Mouse (Mus musculus) left cerebral cortex, postnatal 25 days (tissue): ENCODE results near the gene Anxa9. TPM values are rescaled to one million over a fixed set of nuclear protein-coding genes. Genes with fewer than 3 reads are reported as not detected.

Source experiments
- DNase-seq, 2 experiments: peaks; one replicate each; pipeline ENCODE4 v3.0.0; 2022; ENCODE audit warnings: low spot score in 2 of 2, mixed read lengths in 1 of 2
- intact Hi-C: fragments of 180-260 bp; cut with DNase I; formaldehyde crosslinking; loops from one replicate; pipeline ENCODE4 v1.15.1; 2025
- total RNA-seq, 2 experiments: library from RNA; stranded (reverse); gene quantifications; 2 replicates each; pipeline ENCODE4 v1.2.3; 2021

Gene Anxa9
- total RNA-seq, 2 experiments from 2014 or later, result 0.57 to 0.78 TPM

DNA sequence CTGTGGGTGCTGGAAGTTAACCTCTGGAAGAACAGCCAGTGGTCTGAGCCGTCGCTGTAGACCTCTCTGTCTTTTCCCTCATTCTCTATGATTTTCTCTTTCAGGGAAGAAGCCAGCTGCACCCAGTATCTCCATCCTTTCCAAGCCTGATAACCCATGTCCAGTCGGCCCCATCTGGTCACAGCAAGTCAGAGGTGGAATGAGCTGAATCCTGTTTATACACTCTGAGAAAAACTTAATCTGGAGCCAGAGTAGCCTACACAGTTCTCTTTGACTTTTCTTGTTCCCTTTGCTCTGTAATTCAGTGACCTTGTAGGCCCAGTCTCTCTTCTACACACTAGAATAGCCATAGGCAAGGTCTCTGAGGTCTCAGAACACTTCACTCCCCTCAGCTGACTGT lies 19.4 kb downstream of the Anxa9 start:
- intact Hi-C loops, result no loop called here
- DNase-seq, result no peak

DNA sequence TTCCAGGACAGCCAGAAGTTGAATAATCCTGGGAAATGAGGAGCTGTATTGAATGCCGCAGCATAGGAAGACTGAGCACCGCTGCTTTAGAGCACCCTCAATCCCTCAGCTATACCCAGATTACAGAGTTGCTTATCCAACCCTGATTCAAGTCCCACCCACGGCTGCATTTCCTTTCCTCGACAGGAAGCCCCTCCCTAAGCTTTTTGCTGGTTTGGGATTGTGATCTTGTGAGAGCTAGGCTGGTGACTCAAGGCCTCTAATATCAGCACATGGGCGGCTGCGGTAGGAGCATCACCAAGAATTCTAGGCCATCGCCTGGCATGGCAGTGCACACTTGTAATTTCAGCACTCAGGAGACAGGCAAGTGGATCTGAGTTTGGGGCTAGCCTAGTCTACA lies 20.5 kb downstream of the Anxa9 start:
- intact Hi-C loops, result no loop called here
- no peak for DNase-seq

DNA sequence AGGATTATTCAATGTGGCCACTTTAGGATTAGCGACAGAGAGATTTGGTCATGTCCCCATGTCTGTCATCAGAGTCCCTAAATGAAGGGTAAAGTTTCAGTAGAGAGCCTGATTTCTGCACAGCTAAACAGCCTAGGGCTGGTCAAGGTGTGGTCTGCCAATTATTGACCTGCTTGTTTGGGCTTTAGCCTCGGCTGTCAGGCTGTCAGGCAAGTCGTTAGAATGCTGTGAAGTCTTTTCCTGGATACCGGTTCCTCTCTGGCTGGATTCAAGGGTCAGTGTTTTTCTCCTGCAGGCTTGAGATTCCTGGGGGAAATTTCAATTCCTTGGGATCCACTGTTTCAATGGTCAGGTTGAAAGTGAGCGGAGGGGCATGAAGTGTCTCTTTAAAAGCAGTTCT lies 21.0 kb downstream of the Anxa9 start:
- DNase-seq, result no peak
- intact Hi-C loops, result no loop called here

DNA sequence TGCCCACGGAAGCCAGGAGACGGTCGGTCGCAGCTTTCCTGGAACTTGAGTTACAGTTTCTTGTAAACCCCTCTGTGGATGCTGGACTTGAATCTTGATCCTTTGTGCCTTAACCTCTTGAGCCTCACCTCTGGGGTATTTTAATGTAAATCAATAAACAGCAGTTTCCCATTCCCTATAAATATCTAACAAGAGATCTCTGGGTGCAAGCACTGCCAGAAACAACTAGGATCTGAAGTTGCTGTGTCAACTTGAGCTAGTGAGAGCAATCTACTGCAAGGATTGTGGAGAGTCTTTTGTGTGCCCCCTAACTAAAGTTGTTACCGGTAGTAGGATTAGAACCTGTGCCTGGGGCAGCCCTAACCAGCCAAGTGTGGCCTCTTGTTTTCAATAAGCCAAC lies 21.6 kb downstream of the Anxa9 start:
- no peak for DNase-seq
- intact Hi-C loops, result no loop called here

DNA sequence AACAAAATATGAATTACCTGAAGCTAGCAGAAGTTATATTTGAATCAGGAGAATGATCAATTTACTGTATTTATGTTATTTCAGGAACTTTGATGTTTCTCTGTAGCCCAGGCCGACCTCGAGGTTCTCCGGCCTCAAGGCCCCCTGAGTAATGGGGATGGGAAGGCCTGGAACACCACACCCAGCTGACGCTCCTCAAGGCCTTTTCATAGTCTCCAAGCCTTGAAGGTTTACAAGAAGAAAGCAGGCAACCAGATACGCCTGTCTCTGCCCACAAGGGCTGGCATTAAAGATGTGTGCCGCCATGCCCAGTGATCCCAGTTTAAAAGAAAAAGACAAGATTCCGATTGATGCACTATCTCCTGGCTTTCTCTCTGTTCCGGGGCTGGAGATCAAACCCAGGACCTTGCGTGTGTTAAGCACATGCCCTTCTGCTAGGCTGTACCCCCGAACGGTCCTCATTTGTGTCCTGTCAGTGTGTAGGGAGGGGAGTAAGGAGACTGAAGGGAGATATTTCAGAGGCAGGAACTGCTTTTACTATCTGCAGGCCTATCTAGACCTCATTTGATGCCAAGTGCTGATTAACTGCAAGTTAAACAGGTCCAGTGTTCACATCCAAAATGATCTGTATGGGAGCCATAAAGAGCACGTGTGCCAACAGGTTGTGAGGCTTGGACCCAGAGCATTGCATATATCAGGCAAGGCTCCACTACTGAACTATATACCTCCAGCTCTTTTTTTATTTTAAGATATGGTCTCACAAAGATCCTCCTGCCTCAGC lies 22.3 kb downstream of the Anxa9 start:
- intact Hi-C loops, result loop anchor here (5.0 kb wide), 1 partner anchor 57 kb away; the partner anchor contains the start of gene Cdc42se1

DNA sequence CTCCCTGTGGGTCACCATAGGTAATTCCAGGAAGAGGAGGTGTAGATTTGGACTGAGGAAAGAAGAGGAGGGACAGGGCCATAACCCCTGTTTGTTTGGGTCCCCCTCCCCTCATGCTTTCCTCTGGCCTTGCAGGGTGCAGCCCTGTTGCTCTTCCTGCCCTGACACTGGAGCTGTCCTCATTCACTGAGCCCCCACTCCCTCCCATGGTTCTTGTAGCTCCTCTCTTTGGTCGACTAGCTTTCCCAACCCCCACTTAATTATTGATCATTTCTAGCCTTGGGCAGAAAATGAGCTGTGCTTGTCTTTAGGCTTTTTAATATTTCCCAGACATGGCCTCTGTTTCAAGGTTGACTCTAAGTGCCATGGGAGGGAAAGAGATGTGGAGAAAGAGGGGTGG lies 22.9 kb downstream of the Anxa9 start:
- intact Hi-C loops, result loop anchor here (5.0 kb wide), 1 partner anchor 57 kb away; the partner anchor contains the start of gene Cdc42se1
- DNase-seq, result no peak

More for the DNA sequence above, 22.3 kb downstream of the Anxa9 start:
- no peak for DNase-seq

- intact Hi-C loops, result loop anchor here (2.0 to 5.0 kb wide), 2 partner anchors 31 to 56 kb away; partner anchors contain the start of genes Cdc42se1 and Cers2
These were observed 23.4 kb downstream of the Anxa9 start for GRCm38 (mm10) chr3:95283589-95283941.

GRCm38 (mm10) chr3:95282865-95283588 lies 23.9 kb downstream of the Anxa9 start:
- intact Hi-C loops, result loop anchor here (2.0 to 5.0 kb wide), 2 partner anchors 32 to 56 kb away; partner anchors contain the start of genes Cdc42se1 and Cers2
- DNase-seq, result peak; percentile 66 to 77

More at GRCm38 (mm10) chr3:95283589-95283941, 23.4 kb downstream of the Anxa9 start:
- DNase-seq, result no peak

DNA sequence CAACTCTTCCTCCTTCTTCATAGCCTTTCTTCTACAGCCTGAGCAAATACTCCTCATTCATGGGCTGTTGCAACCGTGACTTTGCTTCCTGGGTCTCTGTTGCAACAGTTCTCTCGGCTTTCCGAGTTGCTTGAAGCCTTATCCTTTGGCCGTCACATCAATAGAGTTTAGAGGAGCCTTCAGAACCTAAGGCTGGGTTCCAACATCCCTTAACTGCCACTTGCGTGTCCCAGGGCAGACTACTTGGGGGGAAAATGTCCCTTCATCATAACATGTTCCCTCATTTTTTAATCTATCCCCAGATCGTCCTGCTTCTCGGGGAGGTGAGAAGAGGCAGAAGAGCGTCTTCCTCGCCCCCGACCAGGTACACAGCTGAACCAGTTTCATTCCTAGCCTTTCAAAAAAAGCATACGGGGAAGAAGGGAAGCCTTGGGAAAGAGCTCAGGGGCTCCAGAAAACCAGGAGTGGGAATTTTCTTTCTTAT lies 24.6 kb downstream of the Anxa9 start:
- peak; percentile 13 to 41 for DNase-seq
- intact Hi-C loops, result loop anchor here (2.0 to 5.0 kb wide), 2 partner anchors 32 to 55 kb away; partner anchors contain the start of genes Cdc42se1 and Cers2

DNA sequence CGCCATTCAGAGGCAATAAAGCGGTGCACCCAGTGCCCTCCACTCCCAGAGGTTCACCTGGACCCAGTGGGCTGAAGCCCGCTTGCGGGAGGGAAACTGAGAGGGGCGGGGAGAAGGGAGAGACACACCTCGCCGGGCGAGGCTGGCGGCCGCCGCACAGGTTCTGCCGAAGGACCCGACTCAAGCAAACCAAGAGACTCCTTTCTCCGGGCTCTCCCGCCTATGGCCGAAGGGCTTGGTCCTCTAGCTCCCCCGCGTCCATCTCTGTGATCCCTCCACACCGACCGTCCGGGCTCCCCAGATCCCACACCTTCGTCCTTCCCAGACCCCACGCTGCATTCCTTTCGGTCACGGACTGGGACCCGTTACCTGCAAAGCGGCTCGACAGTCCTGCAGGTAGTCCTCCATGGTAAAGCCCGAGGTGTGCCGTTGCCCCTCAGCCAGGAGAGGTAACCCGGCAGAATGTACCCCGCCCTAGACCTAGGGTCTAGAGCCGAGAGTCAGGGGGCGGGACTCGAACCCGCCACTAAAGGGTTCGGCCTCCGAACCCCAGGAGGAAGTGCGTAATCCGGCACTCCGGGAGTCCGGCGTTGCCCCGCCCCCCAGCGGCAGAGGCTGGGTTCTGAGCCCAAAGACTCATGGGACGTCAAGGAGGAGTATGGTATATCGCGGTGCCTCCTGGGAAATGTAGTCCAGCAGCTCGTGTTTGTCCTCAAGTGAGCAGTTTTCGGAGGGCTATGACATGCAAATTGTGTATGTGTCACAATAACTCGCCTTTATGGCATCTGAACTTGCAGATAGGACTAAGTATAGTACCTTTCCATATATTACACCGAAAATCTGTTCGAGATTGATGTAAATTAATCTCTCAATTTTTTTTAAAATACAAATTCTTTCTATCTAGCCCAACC lies 25.5 kb downstream of the Anxa9 start, which contains the start of the genes Mindy1 and Prune1:
Mindy1 (plus strand) TSS at position 130 of the 911 bp plus-strand sequence.
Prune1 (minus strand) TSS at position 861 of the 911 bp plus-strand sequence.
- DNase-seq, result peak; percentile 98 to 99
- intact Hi-C loops, result loop anchor here (2.0 to 5.0 kb wide), 2 partner anchors 33 to 54 kb away; partner anchors contain the start of genes Cdc42se1 and Cers2

- peak; percentile 25 to 36 for DNase-seq
- intact Hi-C loops, result loop anchor here (5.0 kb wide), 1 partner anchor 53 kb away; the partner anchor contains the start of gene Cdc42se1
These were observed 26.2 kb downstream of the Anxa9 start for GRCm38 (mm10) chr3:95280747-95281146.

DNA sequence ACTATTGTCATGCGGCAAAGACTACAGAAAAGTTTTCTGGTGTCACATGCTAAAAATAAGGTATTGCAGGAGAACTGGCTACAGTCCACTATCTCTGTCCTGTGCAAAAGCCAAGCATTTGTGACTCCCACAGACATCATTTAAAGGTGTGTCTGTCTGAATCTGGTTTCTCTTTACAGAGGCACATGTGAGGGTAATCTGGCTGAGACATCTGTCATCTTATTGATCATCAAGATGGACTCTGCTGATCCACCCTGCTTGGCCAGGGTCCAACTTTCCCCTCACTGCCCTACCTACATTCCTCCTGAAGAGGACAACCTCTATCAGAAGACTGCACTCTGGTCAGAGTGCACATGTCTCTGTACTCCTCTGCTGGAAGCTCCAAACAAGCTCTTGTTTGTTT lies 29.8 kb downstream of the Anxa9 start:
- DNase-seq, result no peak
- intact Hi-C loops, result no loop called here

GRCm38 (mm10) chr3:95276428-95276934 lies 30.5 kb downstream of the Anxa9 start:
- no peak for DNase-seq
- intact Hi-C loops, result no loop called here

- intact Hi-C loops, result no loop called here
- no peak for DNase-seq
These were observed 31.8 kb downstream of the Anxa9 start for GRCm38 (mm10) chr3:95275161-95275560.

GRCm38 (mm10) chr3:95274453-95274852 lies 32.5 kb downstream of the Anxa9 start:
- intact Hi-C loops, result no loop called here
- no peak for DNase-seq

- intact Hi-C loops, result no loop called here
- DNase-seq, result no peak
These were observed 33.5 kb downstream of the Anxa9 start for GRCm38 (mm10) chr3:95273471-95273870.

DNA sequence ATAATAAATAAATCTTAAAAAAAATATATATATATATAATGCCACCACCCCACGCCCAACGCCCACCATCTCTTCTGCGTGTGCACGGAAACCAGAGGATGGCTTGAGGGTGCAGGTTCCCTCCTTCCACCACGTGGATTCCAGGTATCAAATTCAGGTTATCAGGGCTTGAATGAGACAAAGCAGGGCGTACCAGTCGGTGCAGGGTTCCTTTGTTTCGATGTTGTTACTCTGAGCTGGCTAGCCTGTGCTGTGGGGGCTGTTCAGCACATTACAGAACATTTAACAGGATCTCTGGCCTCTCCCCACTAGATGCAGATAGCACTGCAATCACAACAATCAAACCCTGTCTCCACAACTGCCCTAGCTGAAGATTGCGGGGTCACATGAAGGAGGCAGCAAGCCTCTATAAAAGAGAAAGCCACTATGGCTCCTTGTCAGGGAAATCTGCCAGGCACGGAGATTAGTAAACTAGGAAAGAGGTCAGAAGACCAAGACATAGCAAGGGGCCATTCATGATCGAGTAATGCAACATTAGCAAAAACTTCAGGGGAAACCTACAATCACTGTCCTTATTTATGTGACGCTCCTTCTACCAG lies 36.1 kb downstream of the Anxa9 start:
- intact Hi-C loops, result no loop called here
- DNase-seq, result no peak

DNA sequence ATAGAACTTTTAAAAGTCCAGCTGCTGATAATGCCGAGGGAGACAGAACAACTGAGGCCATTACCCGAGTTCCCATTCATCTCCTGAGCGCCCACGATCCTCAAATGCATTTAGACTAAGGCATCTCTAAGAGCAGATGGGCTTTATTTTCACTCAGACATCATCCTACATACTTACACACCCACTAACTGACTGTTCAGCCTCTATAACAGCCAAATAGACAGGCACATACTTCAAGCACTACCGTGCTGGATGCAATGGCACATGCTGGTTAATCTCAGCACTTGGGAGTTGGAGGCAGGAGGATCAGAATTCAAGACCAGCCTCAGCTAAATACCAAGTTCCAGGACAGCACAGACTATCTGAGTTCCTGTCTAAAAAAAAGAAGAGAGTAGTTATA lies 37.2 kb downstream of the Anxa9 start:
- DNase-seq, result peak; percentile 26 to 86

More for the DNA sequence above, 37.2 kb downstream of the Anxa9 start:
- intact Hi-C loops, result loop anchor here (10.0 kb wide), 1 partner anchor 55 kb away; the partner anchor contains the start of gene Gabpb2
